Mouse (Mus musculus): ENCODE measurements at regions not wholly inside any gene's neighbourhood (a gene's known extent, or its start where the extent isn't known, plus 50 kb on each side); places are given as distances from the start of the nearest gene placed in this dataset.

GRCm38 (mm10) chr11:40540229-40540628 lies 154.8 kb downstream of the Mat2b start:
- TF ChIP-seq KAT2A (IDR thresholded peaks at IDR 0.05; ENCODE audit: insufficient replicate concordance, low read length): no peak
- TF ChIP-seq MAFK (IDR thresholded peaks at IDR 0.05; ENCODE audit: insufficient replicate concordance, low read length): no peak
- TF ChIP-seq MAZ (IDR thresholded peaks at IDR 0.05; ENCODE audit: low read depth, low read length): no peak
- TF ChIP-seq ZMIZ1 (IDR thresholded peaks at IDR 0.05; ENCODE audit: low read depth, low read length): no peak
- no peak for TF ChIP-seq ZC3H11A (IDR thresholded peaks at IDR 0.05; ENCODE audit: low read depth, low read length)
- no peak for TF ChIP-seq UBTF (IDR thresholded peaks at IDR 0.05; ENCODE audit: low read depth, low read length)
- no peak for TF ChIP-seq BHLHE40 (IDR thresholded peaks at IDR 0.05; ENCODE audit: low read depth, low read length)
- no peak for TF ChIP-seq NRF1 (IDR thresholded peaks at IDR 0.05; ENCODE audit: low read depth, low read length)
- no peak for TF ChIP-seq EP300 (IDR thresholded peaks at IDR 0.05; ENCODE audit: low read length)
- TF ChIP-seq ZNF384 (IDR thresholded peaks at IDR 0.05; ENCODE audit: low read depth, low read length): no peak
- TF ChIP-seq RCOR1 (conservative IDR thresholded peaks at IDR 0.05; ENCODE audit: low read depth, low read length): no peak
- no peak for TF ChIP-seq CTCF (conservative IDR thresholded peaks at IDR 0.05 in 1 of 2, IDR thresholded peaks at IDR 0.05 in 1 of 2; ENCODE audit: low read depth in 2 of 2, low read length in 2 of 2)
- no peak for TF ChIP-seq MYC (IDR thresholded peaks at IDR 0.05; ENCODE audit: low read depth, low read length)
- TF ChIP-seq ZKSCAN1 (IDR thresholded peaks at IDR 0.05; ENCODE audit: borderline replicate concordance, low read depth, low read length): no peak
- no peak for TF ChIP-seq HCFC1 (IDR thresholded peaks at IDR 0.05; ENCODE audit: low read depth, low read length)
- TF ChIP-seq POLR2A (IDR thresholded peaks at IDR 0.05; ENCODE audit: low read depth, low read length): no peak
- no peaks in the 10 kb centered on the region for H3K4me1 ChIP-seq (ENCODE audit: control insufficient read depth in 1 of 2, insufficient read depth in 2 of 2)
- no peaks in the 10 kb centered on the region for H3K9me3 ChIP-seq (replicated peaks; ENCODE audit: low read length)
- no peak overlapping the region for H3K4me2 ChIP-seq (ENCODE audit: insufficient read depth, low read depth, poor library complexity, severe bottlenecking)
- no peak overlapping the region for H3K9ac ChIP-seq (ENCODE audit: insufficient read depth, low read depth)
- in situ Hi-C loops (cut with MboI; ENCODE audit: low pct_ligation_motif_present, low pct_unique_long_range_greater_than_20kb, low sequenced_read_pairs): no loop called here
- no peak for DNase-seq (ENCODE audit: extremely low read depth)
- H3K27ac ChIP-seq (ENCODE audit: insufficient read depth, low read depth): no peak overlapping the region
- dilution Hi-C loops (cut with MboI; ENCODE audit: extremely low pct_ligation_motif_present, extremely low pct_unique_long_range_greater_than_20kb, low sequenced_read_pairs): no loop called here
- H3K27me3 ChIP-seq (replicated peaks): no peaks in the 10 kb centered on the region
- no peak overlapping the region for H3K4me3 ChIP-seq (replicated peaks in 1 of 3; ENCODE audit: low read depth in 2 of 3, low read length in 2 of 3, poor library complexity in 1 of 3)
- H3K79me2 ChIP-seq (replicated peaks; ENCODE audit: control insufficient read depth, extremely low read depth, insufficient read depth, poor library complexity, severe bottlenecking): no peaks in the 10 kb centered on the region
- H3K36me3 ChIP-seq (replicated peaks in 1 of 2; ENCODE audit: control insufficient read depth in 1 of 2, insufficient read depth in 1 of 2, low read length in 1 of 2): no peaks in the 10 kb centered on the region

GRCm38 (mm10) chr11:40539776-40540175 lies 155.2 kb downstream of the Mat2b start:
- in situ Hi-C loops (cut with MboI; ENCODE audit: low pct_ligation_motif_present, low pct_unique_long_range_greater_than_20kb, low sequenced_read_pairs): no loop called here

More at GRCm38 (mm10) chr11:40539776-40540175, 155.2 kb downstream of the Mat2b start:
- Histone ChIP-seq H3K9ac (ENCODE audit: insufficient read depth, low read depth) (no peak overlapping the region), H3K27me3 (replicated peaks) (no peaks in the 10 kb centered on the region), H3K4me1 (ENCODE audit: control insufficient read depth in 1 of 2, insufficient read depth in 2 of 2) (no peaks in the 10 kb centered on the region), H3K27ac (ENCODE audit: insufficient read depth, low read depth) (no peak overlapping the region), H3K4me2 (ENCODE audit: insufficient read depth, low read depth, poor library complexity, severe bottlenecking) (no peak overlapping the region), H3K9me3 (replicated peaks; ENCODE audit: low read length) (no peaks in the 10 kb centered on the region), H3K4me3 (replicated peaks in 1 of 3; ENCODE audit: low read depth in 2 of 3, low read length in 2 of 3, poor library complexity in 1 of 3) (no peak overlapping the region), H3K79me2 (replicated peaks; ENCODE audit: control insufficient read depth, extremely low read depth, insufficient read depth, poor library complexity, severe bottlenecking) (no peaks in the 10 kb centered on the region), H3K36me3 (replicated peaks in 1 of 2; ENCODE audit: control insufficient read depth in 1 of 2, insufficient read depth in 1 of 2, low read length in 1 of 2) (no peaks in the 10 kb centered on the region)
- dilution Hi-C loops (cut with MboI; ENCODE audit: extremely low pct_ligation_motif_present, extremely low pct_unique_long_range_greater_than_20kb, low sequenced_read_pairs): no loop called here
- DNase-seq (ENCODE audit: extremely low read depth): no peak
- TF ChIP-seq MXI1 (IDR thresholded peaks at IDR 0.05; ENCODE audit: low read depth, low read length): no peak
- TF ChIP-seq IRF4 (IDR thresholded peaks at IDR 0.05; ENCODE audit: low read depth, low read length): no peak
- TF ChIP-seq UBTF (IDR thresholded peaks at IDR 0.05; ENCODE audit: low read depth, low read length): no peak
- no peak for TF ChIP-seq POLR2A (IDR thresholded peaks at IDR 0.05; ENCODE audit: low read depth, low read length)
- TF ChIP-seq EP300 (IDR thresholded peaks at IDR 0.05; ENCODE audit: low read length): no peak
- TF ChIP-seq USF1 (IDR thresholded peaks at IDR 0.05; ENCODE audit: low read depth, low read length): no peak
- TF ChIP-seq MAZ (IDR thresholded peaks at IDR 0.05; ENCODE audit: low read depth, low read length): no peak
- TF ChIP-seq MYC (IDR thresholded peaks at IDR 0.05; ENCODE audit: low read depth, low read length): no peak
- no peak for TF ChIP-seq ZKSCAN1 (IDR thresholded peaks at IDR 0.05; ENCODE audit: borderline replicate concordance, low read depth, low read length)
- TF ChIP-seq BHLHE40 (IDR thresholded peaks at IDR 0.05; ENCODE audit: low read depth, low read length): no peak
- no peak for TF ChIP-seq USF2 (conservative IDR thresholded peaks at IDR 0.05; ENCODE audit: low read depth, low read length)
- TF ChIP-seq ZMIZ1 (IDR thresholded peaks at IDR 0.05; ENCODE audit: low read depth, low read length): no peak
- TF ChIP-seq TBP (conservative IDR thresholded peaks at IDR 0.05; ENCODE audit: low read depth, low read length): no peak
- TF ChIP-seq SMC3 (IDR thresholded peaks at IDR 0.05; ENCODE audit: low read depth, low read length): no peak
